Mouse (Mus musculus): ENCODE data around the gene Gm44596.

DNA sequence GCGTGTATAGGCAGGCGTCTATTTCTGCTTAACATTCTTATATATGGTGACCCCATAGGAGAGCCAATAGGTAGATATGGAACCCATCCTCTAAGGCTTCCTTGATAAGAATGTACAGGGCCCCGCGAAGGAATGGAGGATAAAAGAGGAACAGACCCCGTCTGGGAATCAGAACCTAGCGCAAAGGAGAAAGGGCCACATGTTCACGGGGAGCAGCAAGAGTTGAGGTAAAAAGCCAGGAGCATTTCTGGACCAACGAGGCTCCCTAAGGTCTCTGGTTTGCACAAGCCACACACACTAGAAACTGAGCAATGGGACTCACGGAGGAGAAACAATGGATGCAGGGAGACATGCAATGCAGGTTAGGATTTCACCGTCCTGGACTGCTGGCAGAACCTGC lies 62.0 kb downstream of the Gm44596 start:
- TF ChIP-seq GATA1 (IDR thresholded peaks at IDR 0.05; ENCODE audit: low read length) (no peak), TAL1 (IDR thresholded peaks at IDR 0.05; ENCODE audit: low read length) (no peak)

All from erythroblast, embryonic 14.5 days (primary cell).